Mouse (Mus musculus): ENCODE data around the gene Atg101.

Atg101 gene

GRCm38 (mm10) chr15:101283911-101284750 lies at the start of gene Atg101:
Gene Atg101 (plus strand): TSS chr15:101284272.
- peak; percentile 91 for DNase-seq

GRCm38 (mm10) chr15:101234611-101235341 lies 49.3 kb upstream of the Atg101 start:
- DNase-seq, result no peak

- no peak for DNase-seq
Measured at GRCm38 (mm10) chr15:101235342-101235698, 48.8 kb upstream of the Atg101 start.

- DNase-seq, result no peak
Measured at GRCm38 (mm10) chr15:101235728-101236327, 48.2 kb upstream of the Atg101 start.

- peak; percentile 88 for DNase-seq
Measured at GRCm38 (mm10) chr15:101236878-101237277, 47.2 kb upstream of the Atg101 start.

GRCm38 (mm10) chr15:101238885-101239511 lies 45.1 kb upstream of the Atg101 start:
- peak; percentile 72 for DNase-seq

- no peak for DNase-seq
Measured at GRCm38 (mm10) chr15:101239821-101240220, 44.3 kb upstream of the Atg101 start.

GRCm38 (mm10) chr15:101240799-101241204 lies 43.3 kb upstream of the Atg101 start:
- DNase-seq, result peak; percentile 90

GRCm38 (mm10) chr15:101241236-101241635 lies 42.8 kb upstream of the Atg101 start:
- DNase-seq, result no peak

- DNase-seq, result no peak
Measured at GRCm38 (mm10) chr15:101241853-101242252, 42.2 kb upstream of the Atg101 start.

- DNase-seq, result peak; percentile 67
Measured at GRCm38 (mm10) chr15:101242645-101243044, 41.4 kb upstream of the Atg101 start.

- no peak for DNase-seq
Measured at GRCm38 (mm10) chr15:101244012-101244411, 40.1 kb upstream of the Atg101 start.

GRCm38 (mm10) chr15:101246231-101247154 lies 37.6 kb upstream of the Atg101 start:
- DNase-seq, result peak; percentile 97

GRCm38 (mm10) chr15:101247155-101247498 lies 36.9 kb upstream of the Atg101 start:
- DNase-seq, result no peak

GRCm38 (mm10) chr15:101248029-101248710 lies 35.9 kb upstream of the Atg101 start:
- no peak for DNase-seq

GRCm38 (mm10) chr15:101250220-101250800 lies 33.8 kb upstream of the Atg101 start:
- DNase-seq, result no peak

- DNase-seq, result no peak
Measured at GRCm38 (mm10) chr15:101251930-101252329, 32.1 kb upstream of the Atg101 start.

- no peak for DNase-seq
Measured at GRCm38 (mm10) chr15:101252614-101253013, 31.5 kb upstream of the Atg101 start.

GRCm38 (mm10) chr15:101253563-101253885 lies 30.5 kb upstream of the Atg101 start:
- no peak for DNase-seq

- peak; percentile 84 for DNase-seq
Measured at GRCm38 (mm10) chr15:101253886-101254795, 29.9 kb upstream of the Atg101 start, which contains the start of gene Nr4a1. Gene Nr4a1 (plus strand): TSS chr15:101254269.
